Mouse (Mus musculus): ENCODE measurements at regions not wholly inside any gene's neighbourhood (a gene's known extent, or its start where the extent isn't known, plus 50 kb on each side); places are given as distances from the start of the nearest gene placed in this dataset.

GRCm38 (mm10) chr14:45714311-45714710 is 56.4 kb upstream of the Ddhd1 start:
- Histone ChIP-seq H3K36me3 (no peaks in the 10 kb centered on the region), H3K4me2 (replicated peaks) (no peak overlapping the region), H3K9ac (no peak overlapping the region), H3K9me3 (no peaks in the 10 kb centered on the region), H3K27ac (no peak overlapping the region), H3K27me3 (no peaks in the 10 kb centered on the region), H3K4me1 (no peaks in the 10 kb centered on the region), H3K4me3 (no peak overlapping the region)
- no peak for ATAC-seq (ENCODE audit: insufficient number of reproducible peaks, insufficient read depth, low FRiP score, low TSS enrichment)
- WGBS: 44% methylated on average over 1 of the region's 1 CpGs

- no peak for ATAC-seq (ENCODE audit: insufficient number of reproducible peaks, insufficient read depth, low FRiP score, low TSS enrichment)
- H3K4me3 ChIP-seq: no peak overlapping the region
- H3K4me1 ChIP-seq: no peaks in the 10 kb centered on the region
- no peak overlapping the region for H3K27ac ChIP-seq
- H3K9ac ChIP-seq: no peak overlapping the region
- H3K4me2 ChIP-seq (replicated peaks): no peak overlapping the region
- no peaks in the 10 kb centered on the region for H3K27me3 ChIP-seq
- H3K36me3 ChIP-seq: no peaks in the 10 kb centered on the region
- H3K9me3 ChIP-seq: no peaks in the 10 kb centered on the region
Measured at GRCm38 (mm10) chr14:45714786-45715185, 56.8 kb upstream of the Ddhd1 start.

DNA sequence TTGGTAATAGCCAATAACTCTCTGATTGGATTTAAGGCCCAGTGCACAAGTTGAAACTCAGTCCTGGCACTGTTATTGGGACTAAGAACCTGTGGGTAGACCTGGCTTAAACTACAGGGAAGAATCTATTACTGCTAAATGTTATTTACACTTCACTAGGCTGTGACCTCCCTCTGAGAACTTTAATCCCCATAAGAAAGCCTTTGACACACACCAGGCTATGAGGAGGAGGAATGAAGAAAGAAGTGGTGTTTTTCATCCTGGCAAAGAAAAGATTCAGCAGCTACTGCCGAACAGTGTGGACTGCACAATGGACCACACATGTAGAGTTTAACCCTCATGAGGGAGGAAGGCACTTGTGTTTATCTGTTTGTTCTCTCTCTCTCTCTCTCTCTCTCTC is 58.2 kb upstream of the Ddhd1 start:
- Histone ChIP-seq H3K4me3 (no peak overlapping the region), H3K4me2 (replicated peaks) (no peak overlapping the region), H3K4me1 (no peaks in the 10 kb centered on the region), H3K9me3 (no peaks in the 10 kb centered on the region), H3K27me3 (no peaks in the 10 kb centered on the region), H3K9ac (no peak overlapping the region), H3K27ac (no peak overlapping the region), H3K36me3 (no peaks in the 10 kb centered on the region)
- ATAC-seq (ENCODE audit: insufficient number of reproducible peaks, insufficient read depth, low FRiP score, low TSS enrichment): no peak
- WGBS: 32% methylated on average over 1 of the region's 1 CpGs

GRCm38 (mm10) chr14:45722887-45723286 is 64.9 kb upstream of the Ddhd1 start:
- no peak for ATAC-seq (ENCODE audit: insufficient number of reproducible peaks, insufficient read depth, low FRiP score, low TSS enrichment)
- no peaks in the 10 kb centered on the region for H3K4me1 ChIP-seq
- WGBS: 52% methylated on average over 6 of the region's 6 CpGs

GRCm38 (mm10) chr14:45724341-45724740 is 66.4 kb upstream of the Ddhd1 start:
- Histone ChIP-seq H3K27me3 (no peaks in the 10 kb centered on the region), H3K4me2 (replicated peaks) (no peak overlapping the region), H3K9ac (no peak overlapping the region), H3K4me1 (no peaks in the 10 kb centered on the region), H3K36me3 (no peaks in the 10 kb centered on the region), H3K4me3 (no peak overlapping the region), H3K9me3 (no peaks in the 10 kb centered on the region), H3K27ac (no peak overlapping the region)
- no peak for ATAC-seq (ENCODE audit: insufficient number of reproducible peaks, insufficient read depth, low FRiP score, low TSS enrichment)
- 97% methylated on average over 2 of the region's 2 CpGs for WGBS

More at GRCm38 (mm10) chr14:45722887-45723286, 64.9 kb upstream of the Ddhd1 start:
- Histone ChIP-seq H3K27ac (no peak overlapping the region), H3K9ac (no peak overlapping the region), H3K36me3 (no peaks in the 10 kb centered on the region), H3K27me3 (no peaks in the 10 kb centered on the region), H3K4me2 (replicated peaks) (no peak overlapping the region), H3K4me3 (no peak overlapping the region), H3K9me3 (no peaks in the 10 kb centered on the region)

DNA sequence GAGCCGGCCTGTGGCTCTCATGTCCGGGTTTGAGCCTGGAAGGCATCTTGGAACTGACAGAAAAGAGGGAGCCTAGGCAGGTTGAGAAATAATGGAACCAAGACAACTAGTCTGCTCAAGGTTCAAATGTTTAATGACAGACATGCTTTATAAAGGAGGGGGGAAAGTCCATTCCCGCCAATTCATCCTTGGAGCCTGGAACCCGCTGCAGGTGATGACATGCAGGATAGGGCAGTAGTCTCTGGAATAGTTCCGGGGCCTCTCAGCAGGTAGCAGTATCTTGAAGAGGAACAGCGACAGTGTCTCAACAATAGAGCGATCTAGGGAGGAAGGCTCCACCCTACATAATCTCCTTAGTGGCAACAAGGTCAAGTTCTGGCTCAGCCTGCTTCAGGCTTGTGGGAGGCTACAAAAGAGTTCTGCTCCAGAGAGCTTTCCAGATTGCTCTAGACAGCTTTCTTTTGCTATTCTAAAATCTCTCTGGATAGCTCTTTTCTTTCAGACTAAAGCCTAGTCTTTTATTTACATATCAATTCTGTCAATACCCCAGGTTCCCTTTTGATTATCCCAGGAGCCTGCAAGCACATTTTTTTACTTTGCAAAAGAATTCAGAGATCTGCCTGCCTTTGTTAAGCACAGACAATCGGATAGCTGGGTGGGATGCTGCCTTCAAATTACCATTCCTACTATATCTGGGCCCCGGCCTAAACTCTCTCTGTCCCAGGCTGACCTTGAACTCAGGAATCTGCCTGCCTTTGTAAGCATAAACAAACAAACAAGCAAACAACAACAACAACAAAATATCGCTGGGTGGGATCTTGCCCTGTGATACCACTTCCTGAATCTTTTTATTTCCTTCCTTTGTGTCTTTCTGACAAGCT is 76.8 kb upstream of the Ddhd1 start:
- H3K27me3 ChIP-seq: no peaks in the 10 kb centered on the region
- no peaks in the 10 kb centered on the region for H3K9me3 ChIP-seq
- no peak for ATAC-seq (ENCODE audit: insufficient number of reproducible peaks, insufficient read depth, low FRiP score, low TSS enrichment)
- no peak overlapping the region for H3K27ac ChIP-seq
- H3K4me3 ChIP-seq: no peak overlapping the region
- no peak overlapping the region for H3K4me2 ChIP-seq (replicated peaks)
- 71% methylated on average over 10 of the region's 10 CpGs for WGBS
- H3K36me3 ChIP-seq: no peaks in the 10 kb centered on the region
- no peak overlapping the region for H3K9ac ChIP-seq
- peaks cover 5% of the 10 kb centered on the region; the same call in 1 of the 2 replicates for H3K4me1 ChIP-seq

- ATAC-seq (ENCODE audit: insufficient number of reproducible peaks, insufficient read depth, low FRiP score, low TSS enrichment): no peak
Measured at GRCm38 (mm10) chr14:45737966-45738365, 80.0 kb upstream of the Ddhd1 start.

DNA sequence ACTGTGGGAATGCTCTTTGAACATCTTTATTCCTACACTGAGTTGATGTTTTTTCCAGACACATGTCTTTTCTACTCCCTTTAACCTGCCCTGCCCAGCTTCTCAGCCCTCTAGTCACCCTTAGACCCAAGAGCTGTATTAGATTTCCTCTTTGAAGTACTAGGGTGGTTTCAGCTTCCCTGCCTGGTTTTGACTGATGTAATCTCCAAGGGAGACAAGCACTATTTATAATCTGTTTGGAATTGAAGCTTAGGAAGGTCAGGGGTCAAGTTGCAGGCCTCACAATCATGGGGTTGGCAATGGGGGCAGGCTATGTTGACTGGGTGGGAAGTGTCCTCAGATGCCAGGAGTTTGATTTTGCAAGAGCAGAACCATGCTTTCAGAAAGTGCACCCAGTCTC is 81.7 kb upstream of the Ddhd1 start:
- H3K27ac ChIP-seq: no peak overlapping the region
- no peak overlapping the region for H3K4me2 ChIP-seq (replicated peaks)
- ATAC-seq (ENCODE audit: insufficient number of reproducible peaks, insufficient read depth, low FRiP score, low TSS enrichment): no peak
- H3K27me3 ChIP-seq: no peaks in the 10 kb centered on the region
- no peaks in the 10 kb centered on the region for H3K36me3 ChIP-seq
- H3K4me3 ChIP-seq: no peak overlapping the region
- H3K9ac ChIP-seq: no peak overlapping the region
- no peaks in the 10 kb centered on the region for H3K9me3 ChIP-seq
- peaks cover 6% of the 10 kb centered on the region; the same call in 1 of the 2 replicates for H3K4me1 ChIP-seq

More at GRCm38 (mm10) chr14:45737966-45738365, 80.0 kb upstream of the Ddhd1 start:
- H3K4me3 ChIP-seq: no peak overlapping the region
- no peak overlapping the region for H3K27ac ChIP-seq
- WGBS: 94% methylated on average over 2 of the region's 2 CpGs
- no peaks in the 10 kb centered on the region for H3K9me3 ChIP-seq
- no peaks in the 10 kb centered on the region for H3K36me3 ChIP-seq
- no peak overlapping the region for H3K9ac ChIP-seq
- no peaks in the 10 kb centered on the region for H3K27me3 ChIP-seq
- no peak overlapping the region for H3K4me2 ChIP-seq (replicated peaks)
- H3K4me1 ChIP-seq: peaks cover 6% of the 10 kb centered on the region; the same call in 1 of the 2 replicates

DNA sequence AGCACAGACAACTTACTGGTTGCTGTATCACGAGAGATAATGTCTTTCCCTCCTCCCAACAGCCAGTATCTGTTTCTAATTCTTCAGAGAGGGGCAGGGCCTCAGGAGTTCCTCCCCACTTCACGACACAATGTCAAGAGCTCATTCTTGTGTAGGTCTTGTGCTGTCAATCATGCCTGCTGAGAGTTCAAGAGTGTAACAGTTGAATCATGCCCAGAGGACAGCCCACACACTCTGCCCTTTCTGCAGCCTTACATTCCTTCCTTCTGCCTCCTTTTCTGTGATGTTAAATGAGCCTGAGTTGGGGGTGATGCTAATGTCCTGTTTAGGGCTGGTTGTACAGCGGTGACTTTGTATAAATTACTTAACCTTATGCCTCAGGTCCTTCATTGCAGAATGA is 82.7 kb upstream of the Ddhd1 start:
- Histone ChIP-seq H3K36me3 (no peaks in the 10 kb centered on the region), H3K9ac (no peak overlapping the region), H3K4me2 (replicated peaks) (no peak overlapping the region), H3K27me3 (no peaks in the 10 kb centered on the region), H3K27ac (no peak overlapping the region), H3K9me3 (no peaks in the 10 kb centered on the region), H3K4me3 (no peak overlapping the region), H3K4me1 (peaks cover 6% of the 10 kb centered on the region; the same call in 1 of the 2 replicates)
- ATAC-seq (ENCODE audit: insufficient number of reproducible peaks, insufficient read depth, low FRiP score, low TSS enrichment): no peak
- 21% methylated on average over 3 of the region's 3 CpGs for WGBS

DNA sequence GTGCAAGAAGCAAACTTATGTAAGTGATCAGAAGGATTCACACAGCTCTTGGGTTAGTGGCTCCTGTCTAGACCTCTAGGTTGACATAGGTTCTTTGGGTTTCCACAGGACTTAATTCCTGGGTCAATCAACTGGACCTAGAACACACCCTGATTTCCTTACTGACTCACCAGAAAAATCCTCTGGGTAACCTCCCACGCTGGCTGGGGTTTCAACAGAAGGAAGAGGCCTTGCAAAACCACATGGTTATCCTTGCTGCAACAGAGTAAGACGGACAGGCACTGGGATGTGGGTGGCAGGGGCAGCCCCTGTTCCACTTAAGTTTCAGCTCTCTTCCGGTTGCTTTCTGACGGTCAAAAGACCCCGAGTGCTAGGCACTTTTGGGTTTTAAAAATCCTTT is 88.2 kb upstream of the Ddhd1 start:
- no peak overlapping the region for H3K9ac ChIP-seq
- no peak overlapping the region for H3K4me3 ChIP-seq
- no peak for ATAC-seq (ENCODE audit: insufficient number of reproducible peaks, insufficient read depth, low FRiP score, low TSS enrichment)
- H3K36me3 ChIP-seq: no peaks in the 10 kb centered on the region
- H3K9me3 ChIP-seq: no peaks in the 10 kb centered on the region
- H3K27ac ChIP-seq: no peak overlapping the region
- WGBS: 71% methylated on average over 5 of the region's 5 CpGs
- H3K4me2 ChIP-seq (replicated peaks): no peak overlapping the region
- H3K27me3 ChIP-seq: no peaks in the 10 kb centered on the region
- H3K4me1 ChIP-seq: no peaks in the 10 kb centered on the region

DNA sequence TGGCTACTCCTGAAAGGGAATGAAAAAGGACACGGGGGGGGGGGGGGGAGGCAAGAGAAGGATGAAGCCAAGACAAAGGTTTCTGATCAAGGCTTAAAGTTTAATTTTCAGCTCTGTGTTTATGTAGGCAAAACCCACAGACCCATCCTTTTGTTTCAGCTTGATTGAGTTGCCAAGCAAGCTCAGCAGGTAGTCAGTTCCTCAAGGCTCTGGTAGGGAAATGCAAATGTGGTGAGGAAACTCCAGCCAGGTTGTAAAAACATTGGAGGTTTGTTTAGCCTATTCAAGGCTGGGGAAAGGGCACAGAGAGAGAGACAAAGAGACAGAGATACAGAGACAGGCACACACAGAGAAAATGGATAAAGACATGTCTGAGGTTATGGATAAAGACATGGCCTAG is 99.4 kb upstream of the Ddhd1 start:
- no peak overlapping the region for H3K4me2 ChIP-seq (replicated peaks)
- no peaks in the 10 kb centered on the region for H3K27me3 ChIP-seq
- ATAC-seq (ENCODE audit: insufficient number of reproducible peaks, insufficient read depth, low FRiP score, low TSS enrichment): no peak
- no peak overlapping the region for H3K27ac ChIP-seq
- H3K36me3 ChIP-seq: no peaks in the 10 kb centered on the region
- H3K9ac ChIP-seq: no peak overlapping the region
- WGBS: 0% methylated on average over 1 of the region's 1 CpGs
- no peaks in the 10 kb centered on the region for H3K4me1 ChIP-seq
- no peak overlapping the region for H3K4me3 ChIP-seq
- H3K9me3 ChIP-seq: no peaks in the 10 kb centered on the region

DNA sequence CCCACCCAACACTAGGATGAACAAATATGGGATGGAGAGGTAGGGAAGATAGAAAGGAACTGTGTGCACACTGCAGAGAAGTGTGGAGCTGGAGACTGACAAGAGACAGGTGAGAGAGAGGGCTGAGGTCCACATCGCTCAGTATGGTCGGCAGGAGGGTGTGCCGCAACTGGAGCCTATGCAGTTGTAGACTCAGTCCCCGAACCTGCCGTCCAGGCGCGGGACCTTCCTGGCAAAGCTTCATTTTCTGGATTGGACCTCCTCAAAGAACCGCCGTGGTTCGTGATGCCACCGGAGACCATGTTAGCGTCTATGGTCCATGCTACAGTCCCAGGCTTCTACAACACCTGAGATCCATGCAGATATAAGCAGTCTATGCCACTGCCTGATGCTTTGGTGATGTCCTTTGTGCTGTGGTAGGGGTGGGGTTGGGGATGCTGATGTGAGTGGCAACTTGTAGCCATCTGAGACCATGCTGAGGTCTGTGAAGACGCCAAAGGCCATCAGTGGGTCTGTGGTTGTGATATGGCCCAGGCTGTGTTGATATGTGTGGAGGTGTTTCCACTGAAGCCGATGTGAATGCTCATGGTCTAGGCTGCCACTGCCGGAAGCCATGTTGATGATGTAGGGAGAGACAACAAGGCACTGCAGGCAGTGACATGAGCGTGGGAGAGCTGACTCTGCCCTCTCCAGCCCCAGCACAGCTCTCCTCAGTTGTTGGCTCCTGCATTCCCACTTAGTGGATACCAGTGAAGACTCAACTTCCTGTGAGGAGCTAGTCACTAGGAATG is 103.1 kb upstream of the Ddhd1 start:
- Histone ChIP-seq H3K36me3 (no peaks in the 10 kb centered on the region), H3K9ac (no peak overlapping the region), H3K4me1 (no peaks in the 10 kb centered on the region), H3K9me3 (no peaks in the 10 kb centered on the region), H3K27ac (no peak overlapping the region), H3K27me3 (no peaks in the 10 kb centered on the region), H3K4me3 (no peak overlapping the region), H3K4me2 (replicated peaks) (no peak overlapping the region)
- 93% methylated on average over 16 of the region's 16 CpGs for WGBS
- ATAC-seq (ENCODE audit: insufficient number of reproducible peaks, insufficient read depth, low FRiP score, low TSS enrichment): no peak

Measured in embryonic facial prominence, embryonic 12.5 days (tissue).